Mouse (Mus musculus) forebrain, embryonic 13.5 days (tissue): ENCODE measurements around the gene Fam219a. TPM values are rescaled to one million over a fixed set of nuclear protein-coding genes. Genes with fewer than 3 reads are reported as not detected.

Source experiments
- ATAC-seq: fragments of 200-750 bp; cut with Nextera tagmentation; 2 replicates; pipeline ENCODE4 v1.8.0; 2017
- H3K27ac ChIP-seq: fragments of 300-500 bp; sonication (generic); 2 replicates; pipeline ENCODE4 v1.5.1; 2015; ENCODE audit warnings: inconsistent platforms, mild to moderate bottlenecking, moderate library complexity
- H3K27me3 ChIP-seq: fragments of 300-500 bp; sonication (generic); 2 replicates; pipeline ENCODE4 v1.6.1; 2015; ENCODE audit warnings: mild to moderate bottlenecking, inconsistent platforms
- H3K36me3 ChIP-seq: fragments of 300-500 bp; sonication (generic); 2 replicates; pipeline ENCODE4 v1.6.1; 2015; ENCODE audit warnings: mild to moderate bottlenecking, inconsistent platforms; ENCODE audit not compliant: poor library complexity, severe bottlenecking
- H3K4me1 ChIP-seq: fragments of 300-500 bp; sonication (generic); 2 replicates; pipeline ENCODE4 v1.6.1; 2015; ENCODE audit warnings: inconsistent platforms
- H3K4me2 ChIP-seq: fragments of 300-500 bp; sonication (generic); 2 replicates; pipeline ENCODE4 v1.6.1; 2015; ENCODE audit warnings: inconsistent platforms, mild to moderate bottlenecking, moderate library complexity
- H3K4me3 ChIP-seq: fragments of 300-500 bp; sonication (generic); 2 replicates; pipeline ENCODE4 v1.5.1; 2015; ENCODE audit warnings: mild to moderate bottlenecking, inconsistent platforms
- H3K9ac ChIP-seq: fragments of 300-500 bp; sonication (generic); 2 replicates; pipeline ENCODE4 v1.6.1; 2015; ENCODE audit warnings: mild to moderate bottlenecking, inconsistent platforms
- H3K9me3 ChIP-seq: fragments of 300-500 bp; sonication (generic); replicated peaks from 2 replicates; pipeline ENCODE4 v1.6.1; 2016; ENCODE audit warnings: inconsistent platforms
- WGBS: fragments of 180-500 bp; shearing (Covaris S2); methylation state at CpG from one replicate; pipeline ENCODE4 v1.1.7; 2015; 5-methylcytosine and 5-hydroxymethylcytosine counted together
- polyA plus RNA-seq: library from polyadenylated mRNA; unstranded; fragments of >200 nt; fragmentation: Nextera tagmentation; extraction: Ambion mirVana; gene quantifications from 2 replicates; pipeline ENCODE4 v1.2.1, GENCODE M21; 2015

The Fam219a gene
- polyA plus RNA-seq, 1 experiment from 2014 or later = 10.8 TPM

- Histone ChIP-seq H3K36me3 (no peaks in the 10 kb centered on the region), H3K27me3 (peaks cover 51% of the 10 kb centered on the region), H3K9me3 (no peaks in the 10 kb centered on the region), H3K4me2 (peak overlapping the region; percentile 64), H3K9ac (peak overlapping the region; percentile 35), H3K27ac (peak overlapping the region; percentile 7; the same call in 1 of the 2 replicates), H3K4me1 (peaks cover 44% of the 10 kb centered on the region), H3K4me3 (peak overlapping the region; percentile 39)
- peak; percentile 12; the same call in 1 of the 2 replicates for ATAC-seq
- 7% methylated on average over 20 of the region's 20 CpGs for WGBS
Measured at GRCm38 (mm10) chr4:41502171-41502940, 67.0 kb downstream of the Fam219a start.

GRCm38 (mm10) chr4:41500787-41501186 lies 68.6 kb downstream of the Fam219a start:
- H3K27me3 ChIP-seq = peaks cover 62% of the 10 kb centered on the region
- no peak for ATAC-seq
- H3K27ac ChIP-seq = no peak overlapping the region
- no peak overlapping the region for H3K9ac ChIP-seq
- no peak overlapping the region for H3K4me2 ChIP-seq
- H3K9me3 ChIP-seq = no peaks in the 10 kb centered on the region
- no peaks in the 10 kb centered on the region for H3K36me3 ChIP-seq
- no peak overlapping the region for H3K4me3 ChIP-seq
- WGBS = 72% methylated on average over 4 of the region's 4 CpGs
- H3K4me1 ChIP-seq = peaks cover 42% of the 10 kb centered on the region

GRCm38 (mm10) chr4:41499619-41500018 lies 69.7 kb downstream of the Fam219a start:
- no peak overlapping the region for H3K27ac ChIP-seq
- peak overlapping the region; percentile 61; the same call in 1 of the 2 replicates for H3K4me2 ChIP-seq
- H3K36me3 ChIP-seq = no peaks in the 10 kb centered on the region
- no peak overlapping the region for H3K4me3 ChIP-seq
- no peak for ATAC-seq
- WGBS = 59% methylated on average over 8 of the region's 8 CpGs
- peaks cover 62% of the 10 kb centered on the region for H3K27me3 ChIP-seq
- H3K9me3 ChIP-seq = no peaks in the 10 kb centered on the region
- H3K9ac ChIP-seq = peak overlapping the region; percentile 1; the same call in 1 of the 2 replicates
- peaks cover 42% of the 10 kb centered on the region for H3K4me1 ChIP-seq

GRCm38 (mm10) chr4:41498921-41499391 lies 70.4 kb downstream of the Fam219a start:
- Histone ChIP-seq H3K4me2 (peak overlapping the region; percentile 61), H3K9ac (peak overlapping the region; percentile 1), H3K4me1 (peaks cover 42% of the 10 kb centered on the region), H3K27me3 (peaks cover 62% of the 10 kb centered on the region), H3K9me3 (no peaks in the 10 kb centered on the region), H3K36me3 (no peaks in the 10 kb centered on the region), H3K27ac (no peak overlapping the region), H3K4me3 (peak overlapping the region; percentile 33)
- no peak for ATAC-seq
- WGBS = 6% methylated on average over 43 of the region's 43 CpGs

- 11% methylated on average over 72 of the region's 72 CpGs for WGBS
- peak overlapping the region; percentile 61 for H3K4me2 ChIP-seq
- peaks cover 62% of the 10 kb centered on the region for H3K27me3 ChIP-seq
- no peak for ATAC-seq
- H3K9me3 ChIP-seq = no peaks in the 10 kb centered on the region
- peak overlapping the region; percentile 33 for H3K4me3 ChIP-seq
- no peak overlapping the region for H3K27ac ChIP-seq
- H3K36me3 ChIP-seq = no peaks in the 10 kb centered on the region
- H3K4me1 ChIP-seq = peaks cover 42% of the 10 kb centered on the region
- H3K9ac ChIP-seq = peak overlapping the region; percentile 27
Measured at GRCm38 (mm10) chr4:41497995-41498845, 71.1 kb downstream of the Fam219a start.

- H3K9me3 ChIP-seq = no peaks in the 10 kb centered on the region
- no peak overlapping the region for H3K27ac ChIP-seq
- peaks cover 40% of the 10 kb centered on the region for H3K4me1 ChIP-seq
- no peak overlapping the region for H3K9ac ChIP-seq
- H3K27me3 ChIP-seq = peaks cover 62% of the 10 kb centered on the region
- H3K4me2 ChIP-seq = peak overlapping the region; percentile 61
- H3K36me3 ChIP-seq = no peaks in the 10 kb centered on the region
- 2% methylated on average over 34 of the region's 34 CpGs for WGBS
- H3K4me3 ChIP-seq = peak overlapping the region; percentile 33
- ATAC-seq = no peak
Measured at GRCm38 (mm10) chr4:41497579-41497978, 71.8 kb downstream of the Fam219a start.

- H3K4me3 ChIP-seq = no peak overlapping the region; the same call in 1 of the 2 replicates
- H3K27me3 ChIP-seq = peaks cover 58% of the 10 kb centered on the region
- H3K9me3 ChIP-seq = no peaks in the 10 kb centered on the region
- peak overlapping the region; percentile 61; the same call in 1 of the 2 replicates for H3K4me2 ChIP-seq
- H3K4me1 ChIP-seq = peaks cover 34% of the 10 kb centered on the region
- WGBS = 39% methylated on average over 5 of the region's 5 CpGs
- H3K27ac ChIP-seq = no peak overlapping the region
- no peaks in the 10 kb centered on the region for H3K36me3 ChIP-seq
- ATAC-seq = 0 out of 2 replicates have a peak, but pooled peaks have one; percentile 17
- no peak overlapping the region for H3K9ac ChIP-seq
Measured at GRCm38 (mm10) chr4:41497046-41497445, 72.3 kb downstream of the Fam219a start.

GRCm38 (mm10) chr4:41495850-41496249 lies 73.5 kb downstream of the Fam219a start:
- no peaks in the 10 kb centered on the region for H3K36me3 ChIP-seq
- no peak overlapping the region for H3K4me3 ChIP-seq
- H3K4me2 ChIP-seq = no peak overlapping the region
- H3K27ac ChIP-seq = no peak overlapping the region
- H3K27me3 ChIP-seq = peaks cover 46% of the 10 kb centered on the region
- WGBS = 55% methylated on average over 11 of the region's 11 CpGs
- ATAC-seq = peak; percentile 62
- H3K9ac ChIP-seq = no peak overlapping the region
- H3K4me1 ChIP-seq = peaks cover 29% of the 10 kb centered on the region
- no peaks in the 10 kb centered on the region for H3K9me3 ChIP-seq

- WGBS = 74% methylated on average over 4 of the region's 4 CpGs
- Histone ChIP-seq H3K4me2 (no peak overlapping the region), H3K4me3 (no peak overlapping the region), H3K9me3 (no peaks in the 10 kb centered on the region), H3K27me3 (peaks cover 38% of the 10 kb centered on the region), H3K27ac (no peak overlapping the region), H3K9ac (no peak overlapping the region), H3K4me1 (peaks cover 29% of the 10 kb centered on the region), H3K36me3 (no peaks in the 10 kb centered on the region)
- no peak for ATAC-seq
Measured at GRCm38 (mm10) chr4:41495076-41495475, 74.3 kb downstream of the Fam219a start.

GRCm38 (mm10) chr4:41494378-41494777 lies 75.0 kb downstream of the Fam219a start:
- H3K4me2 ChIP-seq = no peak overlapping the region
- H3K9ac ChIP-seq = no peak overlapping the region
- H3K9me3 ChIP-seq = no peaks in the 10 kb centered on the region
- H3K36me3 ChIP-seq = no peaks in the 10 kb centered on the region
- H3K4me3 ChIP-seq = no peak overlapping the region
- 58% methylated on average over 3 of the region's 3 CpGs for WGBS
- no peak overlapping the region for H3K27ac ChIP-seq
- ATAC-seq = no peak
- H3K4me1 ChIP-seq = peaks cover 28% of the 10 kb centered on the region
- peaks cover 31% of the 10 kb centered on the region for H3K27me3 ChIP-seq

- no peak for ATAC-seq
Measured at GRCm38 (mm10) chr4:41493464-41494116, 75.7 kb downstream of the Fam219a start.

More at GRCm38 (mm10) chr4:41493464-41494116, 75.7 kb downstream of the Fam219a start:
- H3K4me1 ChIP-seq = peaks cover 20% of the 10 kb centered on the region
- no peaks in the 10 kb centered on the region for H3K36me3 ChIP-seq
- H3K9ac ChIP-seq = no peak overlapping the region
- no peaks in the 10 kb centered on the region for H3K9me3 ChIP-seq
- H3K4me2 ChIP-seq = no peak overlapping the region
- H3K27me3 ChIP-seq = peaks cover 23% of the 10 kb centered on the region
- H3K4me3 ChIP-seq = no peak overlapping the region
- 70% methylated on average over 3 of the region's 3 CpGs for WGBS
- no peak overlapping the region for H3K27ac ChIP-seq
